Mouse (Mus musculus): ENCODE data around the gene Pfn3. TPM values are rescaled to one million over a fixed set of nuclear protein-coding genes. Genes with fewer than 3 reads are reported as not detected.

Pfn3 gene
- polyA plus RNA-seq, 1 experiment from 2014 or later: not detected

GRCm38 (mm10) chr13:55375877-55376276 is 39.2 kb downstream of the Pfn3 start:
- 69% methylated on average over 2 of the region's 2 CpGs for WGBS
- Histone ChIP-seq H3K9ac (no peak overlapping the region), H3K4me1 (replicated peaks) (peaks cover 7% of the 10 kb centered on the region; the same call in 1 of the 2 replicates), H3K27me3 (peaks cover 74% of the 10 kb centered on the region), H3K36me3 (no peaks in the 10 kb centered on the region), H3K4me3 (no peak overlapping the region), H3K9me3 (no peaks in the 10 kb centered on the region), H3K4me2 (no peak overlapping the region), H3K27ac (no peak overlapping the region)
- no peak for ATAC-seq (ENCODE audit: low FRiP score)

- WGBS: 71% methylated on average over 6 of the region's 6 CpGs
- Histone ChIP-seq H3K9ac (no peak overlapping the region), H3K27ac (no peak overlapping the region), H3K4me1 (replicated peaks) (peaks cover 7% of the 10 kb centered on the region; the same call in 1 of the 2 replicates), H3K9me3 (no peaks in the 10 kb centered on the region), H3K4me2 (no peak overlapping the region), H3K27me3 (peaks cover 70% of the 10 kb centered on the region), H3K4me3 (no peak overlapping the region), H3K36me3 (no peaks in the 10 kb centered on the region)
- ATAC-seq (ENCODE audit: low FRiP score): no peak
Observed at GRCm38 (mm10) chr13:55374206-55374924, 40.7 kb downstream of the Pfn3 start.

- 54% methylated on average over 5 of the region's 5 CpGs for WGBS
- H3K36me3 ChIP-seq: no peaks in the 10 kb centered on the region
- no peak overlapping the region for H3K27ac ChIP-seq
- H3K4me3 ChIP-seq: no peak overlapping the region
- H3K9me3 ChIP-seq: no peaks in the 10 kb centered on the region
- peaks cover 55% of the 10 kb centered on the region for H3K27me3 ChIP-seq
- ATAC-seq (ENCODE audit: low FRiP score): no peak
- H3K4me2 ChIP-seq: no peak overlapping the region
- H3K4me1 ChIP-seq (replicated peaks): no peaks in the 10 kb centered on the region; the same call in 1 of the 2 replicates
- no peak overlapping the region for H3K9ac ChIP-seq
Observed at GRCm38 (mm10) chr13:55371740-55372139, 43.3 kb downstream of the Pfn3 start.

GRCm38 (mm10) chr13:55371007-55371681 is 43.9 kb downstream of the Pfn3 start:
- Histone ChIP-seq H3K27me3 (peaks cover 55% of the 10 kb centered on the region), H3K4me3 (no peak overlapping the region), H3K9ac (no peak overlapping the region), H3K4me1 (replicated peaks) (no peaks in the 10 kb centered on the region; the same call in 1 of the 2 replicates), H3K4me2 (no peak overlapping the region), H3K9me3 (no peaks in the 10 kb centered on the region), H3K36me3 (no peaks in the 10 kb centered on the region), H3K27ac (no peak overlapping the region)
- 72% methylated on average over 8 of the region's 8 CpGs for WGBS
- no peak for ATAC-seq (ENCODE audit: low FRiP score)

- Histone ChIP-seq H3K27me3 (peaks cover 51% of the 10 kb centered on the region), H3K4me1 (replicated peaks) (no peaks in the 10 kb centered on the region; the same call in 1 of the 2 replicates), H3K4me2 (no peak overlapping the region), H3K36me3 (no peaks in the 10 kb centered on the region), H3K9me3 (no peaks in the 10 kb centered on the region), H3K4me3 (no peak overlapping the region), H3K27ac (no peak overlapping the region), H3K9ac (no peak overlapping the region)
- ATAC-seq (ENCODE audit: low FRiP score): no peak
- 68% methylated on average over 3 of the region's 3 CpGs for WGBS
Observed at GRCm38 (mm10) chr13:55370234-55370633, 44.8 kb downstream of the Pfn3 start.

GRCm38 (mm10) chr13:55369531-55370114 is 45.4 kb downstream of the Pfn3 start, which contains the start of gene Rgs14:
Rgs14 (plus strand) TSS chr13:55369732.
- Histone ChIP-seq H3K27me3 (peaks cover 51% of the 10 kb centered on the region), H3K9me3 (no peaks in the 10 kb centered on the region), H3K36me3 (no peaks in the 10 kb centered on the region), H3K27ac (no peak within 1 kb of the TSS), H3K4me2 (no peak within 1 kb of the TSS), H3K9ac (no peak within 1 kb of the TSS), H3K4me3 (no peak within 1 kb of the TSS), H3K4me1 (replicated peaks) (no peaks in the 10 kb centered on the region; the same call in 1 of the 2 replicates)
- WGBS: 69% methylated on average over 13 of the region's 13 CpGs
- no peak for ATAC-seq (ENCODE audit: low FRiP score)

- peaks cover 39% of the 10 kb centered on the region for H3K27me3 ChIP-seq
- H3K9me3 ChIP-seq: no peaks in the 10 kb centered on the region
- H3K27ac ChIP-seq: no peak overlapping the region
- H3K9ac ChIP-seq: no peak overlapping the region
- H3K4me2 ChIP-seq: no peak overlapping the region
- WGBS: 77% methylated on average over 7 of the region's 7 CpGs
- ATAC-seq (ENCODE audit: low FRiP score): no peak
- no peak overlapping the region for H3K4me3 ChIP-seq
- no peaks in the 10 kb centered on the region for H3K36me3 ChIP-seq
- no peaks in the 10 kb centered on the region; the same call in 1 of the 2 replicates for H3K4me1 ChIP-seq (replicated peaks)
Observed at GRCm38 (mm10) chr13:55368401-55368800, 46.6 kb downstream of the Pfn3 start.

Small RNA genes lying within 50 kb of the gene (microRNA-seq; reads per million reads assigned to microRNA genes)
- gene Mir6943: not detected

Other genes with a start within 250 kb of the Pfn3 start
- 70.7 and 73.5 TPM in 2 replicates for gene Nsd1, start 205.4 kb downstream of the Pfn3 start, polyA plus RNA-seq (2015; fragmentation: Nextera tagmentation; extraction: Ambion mirVana)
- gene Prelid1, start 94.7 kb downstream of the Pfn3 start, polyA plus RNA-seq (2015; fragmentation: Nextera tagmentation; extraction: Ambion mirVana): 300 and 307 TPM in 2 replicates
- gene Rab24, start 93.3 kb downstream of the Pfn3 start, polyA plus RNA-seq (2015; fragmentation: Nextera tagmentation; extraction: Ambion mirVana): 95.9 and 102 TPM in 2 replicates
- gene Mxd3, start 85.4 kb downstream of the Pfn3 start, polyA plus RNA-seq (2015; fragmentation: Nextera tagmentation; extraction: Ambion mirVana): 12.1 and 12.4 TPM in 2 replicates
- gene Lman2, start 52.4 kb downstream of the Pfn3 start, polyA plus RNA-seq (2015; fragmentation: Nextera tagmentation; extraction: Ambion mirVana): 55.2 and 57.1 TPM in 2 replicates
- 0.21 and 0.29 TPM in 2 replicates for gene Rgs14, start 45.5 kb downstream of the Pfn3 start, polyA plus RNA-seq (2015; fragmentation: Nextera tagmentation; extraction: Ambion mirVana)
- gene Slc34a1, start 17.0 kb downstream of the Pfn3 start, polyA plus RNA-seq (2015; fragmentation: Nextera tagmentation; extraction: Ambion mirVana): not detected in 2 replicates
- gene F12, start 11.6 kb upstream of the Pfn3 start, polyA plus RNA-seq (2015; fragmentation: Nextera tagmentation; extraction: Ambion mirVana): not detected in 2 replicates
- gene Grk6, start 29.8 kb upstream of the Pfn3 start, polyA plus RNA-seq (2015; fragmentation: Nextera tagmentation; extraction: Ambion mirVana): 27.7 and 31.3 TPM in 2 replicates
- 2.6 and 3.2 TPM in 2 replicates for gene Prr7, start 49.0 kb upstream of the Pfn3 start, polyA plus RNA-seq (2015; fragmentation: Nextera tagmentation; extraction: Ambion mirVana)
- gene Dbn1, start 72.9 kb upstream of the Pfn3 start, polyA plus RNA-seq (2015; fragmentation: Nextera tagmentation; extraction: Ambion mirVana): 615 and 625 TPM in 2 replicates
- gene Pdlim7, start 98.4 kb upstream of the Pfn3 start, polyA plus RNA-seq (2015; fragmentation: Nextera tagmentation; extraction: Ambion mirVana): 141 and 146 TPM in 2 replicates
- gene Dok3, start 114.1 kb upstream of the Pfn3 start, polyA plus RNA-seq (2015; fragmentation: Nextera tagmentation; extraction: Ambion mirVana): 4.1 and 5.7 TPM in 2 replicates
- gene Ddx41, start 121.4 kb upstream of the Pfn3 start, polyA plus RNA-seq (2015; fragmentation: Nextera tagmentation; extraction: Ambion mirVana): 55.6 and 55.9 TPM in 2 replicates
- 57.0 and 57.1 TPM in 2 replicates for gene Fam193b, start 155.9 kb upstream of the Pfn3 start, polyA plus RNA-seq (2015; fragmentation: Nextera tagmentation; extraction: Ambion mirVana)
- 112 and 114 TPM in 2 replicates for gene Tmed9, start 158.5 kb upstream of the Pfn3 start, polyA plus RNA-seq (2015; fragmentation: Nextera tagmentation; extraction: Ambion mirVana)
- gene B4galt7, start 184.7 kb upstream of the Pfn3 start, polyA plus RNA-seq (2015; fragmentation: Nextera tagmentation; extraction: Ambion mirVana): 44.8 and 49.8 TPM in 2 replicates
- gene Caml, start 207.8 kb upstream of the Pfn3 start, polyA plus RNA-seq (2015; fragmentation: Nextera tagmentation; extraction: Ambion mirVana): 101 and 105 TPM in 2 replicates
- 29.6 and 30.6 TPM in 2 replicates for gene Ddx46, start 219.8 kb upstream of the Pfn3 start, polyA plus RNA-seq (2015; fragmentation: Nextera tagmentation; extraction: Ambion mirVana)

All from hindbrain, embryonic 13.5 days (tissue).